Mouse (Mus musculus) retina, postnatal 7 days (tissue): Measurements from ENCODE around the gene Ifnk.

Experiments used
- DNase-seq: peaks from one replicate; pipeline ENCODE4 v3.0.0-alpha.2; 2012; ENCODE audit warnings: low read depth, low spot score

Gene Ifnk

DNA sequence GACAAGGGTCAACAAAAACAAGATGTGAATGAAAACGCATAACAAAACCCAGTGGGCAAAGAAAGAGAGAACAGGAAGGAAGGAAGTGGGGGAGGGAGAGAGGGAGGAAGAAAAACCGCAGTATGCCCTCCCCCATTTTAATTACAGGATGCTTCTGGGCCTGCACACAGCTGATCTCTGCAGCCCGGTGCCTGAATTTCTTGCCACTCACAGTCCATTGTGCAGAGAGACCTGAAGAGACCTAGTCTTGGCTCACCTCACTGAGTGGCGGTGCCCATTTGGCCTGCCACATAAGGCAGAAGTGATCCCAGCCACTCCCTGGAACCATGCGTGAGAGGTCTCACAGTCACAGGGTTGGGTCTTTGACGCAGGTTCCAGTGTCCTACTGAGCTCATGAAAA is 13.8 kb upstream of the Ifnk start:
- no peak for DNase-seq

DNA sequence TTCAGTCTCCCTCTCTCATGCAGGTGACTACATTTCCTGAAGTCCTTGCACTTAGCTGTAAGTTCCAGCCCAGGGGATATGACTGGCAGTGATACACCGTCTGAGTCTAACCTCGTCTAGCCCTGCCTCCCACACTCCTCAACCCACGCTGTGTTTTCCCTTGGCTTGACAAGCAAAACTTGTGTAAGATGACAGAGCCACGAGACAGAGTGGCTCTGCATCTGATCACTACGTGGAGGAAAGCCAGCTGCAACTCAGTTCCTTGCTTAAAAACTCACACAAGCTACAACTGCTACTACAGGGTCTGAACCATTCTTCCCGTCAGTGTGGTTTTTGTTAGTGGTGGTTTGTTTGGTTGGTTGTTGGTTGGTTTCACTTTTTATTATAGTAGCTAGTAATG is 11.5 kb upstream of the Ifnk start:
- no peak for DNase-seq

DNA sequence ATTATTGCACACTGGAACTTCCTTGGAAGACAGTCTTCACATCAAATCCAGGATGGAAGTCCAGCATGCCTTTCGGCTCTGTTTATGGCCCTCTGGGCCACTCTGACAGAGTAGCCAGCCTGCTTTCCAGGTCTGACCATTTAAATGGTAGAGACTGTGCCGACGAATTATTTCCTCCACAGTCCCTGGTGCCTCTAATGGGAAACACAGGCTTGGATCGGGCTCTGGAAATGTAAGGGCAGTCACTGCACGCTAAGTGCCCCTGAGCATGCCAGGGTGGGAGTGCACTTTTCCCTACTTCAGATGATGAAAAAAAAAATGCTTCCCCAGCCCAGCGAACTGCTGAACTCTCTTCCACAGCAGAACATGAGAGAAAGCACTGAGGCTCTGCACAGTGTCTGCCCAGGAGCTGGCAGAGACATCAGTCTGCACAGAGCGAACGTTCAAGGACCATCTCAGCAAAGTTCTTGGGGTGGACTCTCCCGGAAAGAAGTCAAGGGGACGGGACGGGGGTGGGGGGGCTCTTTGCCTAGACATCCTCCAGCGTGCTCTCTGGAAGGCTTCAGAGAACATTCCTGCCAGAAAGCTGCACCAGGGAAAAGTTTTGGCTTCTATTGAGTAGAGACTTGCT is 8.3 kb upstream of the Ifnk start:
- no peak for DNase-seq

DNA sequence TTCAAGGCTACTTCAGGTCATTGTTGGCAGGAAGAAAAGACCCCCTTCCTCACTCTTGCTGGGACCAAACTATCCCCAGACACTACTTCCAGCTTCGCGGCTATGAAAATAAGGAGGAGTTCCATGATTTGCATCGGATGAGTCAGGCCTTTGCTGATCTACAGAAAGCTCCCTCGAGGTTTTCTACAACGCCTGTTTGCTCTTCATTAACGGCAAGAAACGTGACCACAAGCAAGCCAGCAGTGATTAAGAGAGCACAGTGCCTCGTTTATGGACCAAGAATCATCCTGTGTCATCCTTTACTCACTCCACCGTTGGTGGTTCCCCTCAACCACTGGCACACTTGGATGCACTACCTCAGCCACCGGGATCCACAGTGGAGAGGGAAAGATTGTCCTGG is 6.1 kb upstream of the Ifnk start:
- no peak for DNase-seq

DNA sequence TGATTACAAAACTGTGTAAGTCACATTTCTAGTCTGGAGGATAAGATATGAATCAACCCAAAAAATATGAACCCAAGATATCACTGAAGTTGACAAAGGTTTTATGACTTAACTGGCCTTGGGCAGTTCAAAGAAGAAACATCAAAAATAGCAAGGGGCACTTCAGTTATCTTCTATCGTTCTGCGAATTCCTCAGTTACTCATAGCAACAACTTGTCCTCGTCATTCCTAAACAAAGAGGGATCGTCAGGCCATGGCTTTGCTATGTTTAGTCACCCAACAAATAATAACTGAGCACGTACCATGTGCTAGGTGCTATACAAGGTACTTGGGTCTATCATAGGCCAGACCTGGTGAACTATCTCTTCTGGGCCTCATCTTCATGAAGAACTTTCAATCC is 5.3 kb upstream of the Ifnk start:
- DNase-seq: no peak

DNA sequence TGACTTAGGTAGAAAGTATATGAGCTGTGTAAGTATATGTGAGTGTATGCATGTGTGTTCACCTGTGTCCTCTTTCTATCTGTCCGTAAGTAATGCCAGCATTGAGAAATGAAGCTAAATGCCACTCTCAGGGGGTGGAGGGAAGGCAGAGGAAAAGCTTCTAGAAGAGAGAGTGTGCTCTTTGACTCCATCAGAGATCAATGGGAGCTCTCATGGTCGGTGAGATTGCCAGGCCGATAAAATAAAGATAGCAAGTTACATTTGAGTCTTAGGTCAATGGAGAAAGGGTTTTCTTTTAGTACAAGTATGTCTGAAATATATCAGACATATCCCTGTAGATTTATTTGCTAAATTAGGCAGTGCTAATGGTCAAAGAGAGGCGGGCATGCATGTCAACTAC is 3.5 kb upstream of the Ifnk start:
- DNase-seq: no peak

DNA sequence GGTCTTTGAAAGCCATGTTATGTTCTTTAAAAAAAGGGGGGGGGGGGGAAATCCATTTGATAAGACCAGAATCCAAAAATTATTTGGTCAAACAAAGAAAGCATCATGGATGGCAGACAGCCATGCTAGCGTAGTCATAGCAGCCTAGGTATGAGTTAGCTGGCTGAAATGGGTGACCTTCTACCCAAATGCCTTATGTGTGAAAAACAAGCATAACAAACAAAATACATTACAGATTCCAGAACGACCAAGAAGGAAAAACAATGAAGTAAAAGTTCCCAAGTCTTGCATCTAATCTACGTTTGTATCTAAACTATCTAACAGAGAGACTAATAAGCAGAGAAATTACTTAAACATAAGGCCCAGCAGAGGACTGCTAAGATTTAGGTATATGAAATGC is 1.1 kb upstream of the Ifnk start:
- no peak for DNase-seq

DNA sequence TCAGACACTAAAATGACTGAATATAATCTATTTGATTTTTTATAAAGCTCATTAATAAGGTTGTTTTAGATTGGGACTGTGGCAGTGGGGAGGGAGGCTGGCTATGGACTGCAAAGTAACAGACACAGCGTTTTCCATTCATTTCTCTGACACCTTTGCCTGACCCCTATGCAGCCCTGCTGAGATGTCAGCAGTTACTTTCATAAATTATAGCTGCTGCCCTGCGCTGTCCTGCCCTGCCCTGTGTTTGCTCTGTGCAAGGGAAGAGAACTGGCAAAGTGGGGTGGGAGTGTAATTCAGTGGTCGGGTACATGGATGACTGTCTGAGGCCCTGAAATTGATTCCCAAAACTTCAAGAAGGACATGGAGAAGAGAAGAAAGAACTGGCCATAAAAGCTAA is 2.2 kb downstream of the Ifnk start:
- DNase-seq: no peak

DNA sequence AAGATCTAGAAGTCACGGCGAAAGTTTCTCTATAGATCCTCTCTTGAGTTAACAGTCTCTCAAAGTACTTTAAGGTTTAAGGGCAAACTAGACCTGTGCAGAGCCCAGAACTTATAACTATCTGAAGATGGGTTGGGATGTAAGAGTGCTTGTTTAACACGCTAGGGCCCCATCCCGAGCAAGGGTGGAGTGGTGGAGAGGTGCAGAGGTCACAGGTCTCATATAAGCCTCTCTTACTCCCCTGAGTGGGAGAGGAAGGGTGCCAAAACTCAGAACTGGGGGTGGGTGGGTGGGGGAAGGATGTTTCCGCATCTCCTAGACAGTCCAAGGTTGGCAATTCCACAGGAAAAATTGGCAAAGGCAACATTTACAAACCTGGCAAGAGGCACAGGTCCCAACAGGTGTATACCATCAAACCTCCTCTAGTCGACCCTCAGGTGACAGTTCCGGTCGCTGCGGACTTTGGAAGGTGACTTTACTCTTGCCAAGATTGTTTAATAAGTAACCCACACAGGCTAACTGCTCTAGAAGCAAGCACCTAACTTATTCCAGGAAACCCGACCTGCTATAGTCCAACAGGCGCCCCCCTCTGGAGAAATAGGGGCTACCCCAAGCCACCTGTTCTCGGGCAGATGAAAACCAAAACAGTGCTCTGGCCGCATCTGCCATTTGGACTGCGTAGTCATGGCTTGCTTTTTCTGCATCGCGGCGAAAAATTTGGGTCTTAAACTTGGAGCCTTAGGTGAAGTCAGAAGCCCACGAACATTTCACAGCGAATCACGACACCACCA is 3.5 kb downstream of the Ifnk start:
- no peak for DNase-seq

DNA sequence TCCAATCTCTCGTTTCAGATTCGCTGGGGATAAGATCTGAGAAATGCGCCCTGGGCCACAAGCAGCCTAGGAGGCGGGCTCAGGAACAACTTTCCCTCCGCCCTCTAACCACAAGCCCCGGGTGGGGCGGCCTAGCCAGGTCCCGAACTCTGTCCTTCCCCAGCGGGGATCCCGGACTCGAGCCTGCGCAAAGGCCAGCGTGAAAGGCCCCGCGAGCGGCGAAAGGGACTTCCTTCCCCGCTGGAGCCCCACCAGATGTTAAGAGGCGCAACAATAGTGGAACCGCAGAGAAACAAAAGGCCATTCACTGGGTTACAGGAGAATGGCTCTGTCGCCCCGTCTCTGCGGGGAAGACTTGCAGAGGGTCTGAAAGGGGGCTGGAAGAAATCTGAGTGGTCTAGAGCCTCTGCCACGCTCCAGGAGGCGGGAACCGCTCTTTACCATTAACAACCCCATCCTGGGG is 4.3 kb downstream of the Ifnk start:
- no peak for DNase-seq

DNA sequence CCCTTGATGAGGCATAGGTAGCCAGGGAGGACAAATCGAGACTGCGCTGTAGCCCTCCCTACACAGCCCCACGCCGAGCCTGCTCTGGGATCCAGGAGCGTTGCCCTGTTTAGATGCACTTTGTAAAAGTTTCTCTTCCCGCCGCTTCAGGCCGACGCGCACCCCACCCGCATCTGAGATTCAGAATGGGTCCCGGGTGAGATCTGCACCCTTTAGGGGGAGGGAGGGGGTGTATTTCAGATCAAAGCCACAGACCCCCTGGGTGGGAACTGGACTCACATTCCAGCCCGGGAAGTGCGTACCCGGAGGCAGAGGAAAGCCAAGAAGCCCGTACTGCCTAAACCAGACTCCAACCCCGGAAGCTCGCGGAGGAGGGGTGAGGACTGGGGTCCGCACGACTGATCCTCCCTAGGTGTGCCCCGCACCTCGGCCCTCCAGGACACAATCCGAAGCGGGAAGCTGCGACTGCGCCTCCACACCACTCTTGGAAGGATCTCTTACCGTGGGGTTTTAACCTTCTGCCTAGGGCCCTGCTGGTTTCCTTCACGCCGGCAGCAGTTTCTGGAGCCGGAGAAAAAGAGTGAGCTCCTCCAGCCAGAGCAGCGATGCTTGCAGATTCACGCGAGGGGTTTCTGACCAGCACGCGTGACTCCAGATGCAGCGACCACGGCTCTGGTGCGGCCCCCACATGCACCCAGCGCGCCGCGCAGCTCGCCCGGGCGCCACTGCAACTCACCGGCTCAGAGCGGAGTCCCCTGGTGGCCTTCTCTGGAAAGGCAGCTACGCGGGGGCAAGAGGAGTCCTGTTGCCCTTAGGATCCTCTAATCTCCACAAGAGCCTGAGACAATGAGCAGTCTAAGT is 5.1 kb downstream of the Ifnk start, which contains the start of gene Mob3b:
Gene Mob3b (minus strand): TSS at position 734 of the 861 bp plus-strand sequence.
- DNase-seq: peak; percentile 67

DNA sequence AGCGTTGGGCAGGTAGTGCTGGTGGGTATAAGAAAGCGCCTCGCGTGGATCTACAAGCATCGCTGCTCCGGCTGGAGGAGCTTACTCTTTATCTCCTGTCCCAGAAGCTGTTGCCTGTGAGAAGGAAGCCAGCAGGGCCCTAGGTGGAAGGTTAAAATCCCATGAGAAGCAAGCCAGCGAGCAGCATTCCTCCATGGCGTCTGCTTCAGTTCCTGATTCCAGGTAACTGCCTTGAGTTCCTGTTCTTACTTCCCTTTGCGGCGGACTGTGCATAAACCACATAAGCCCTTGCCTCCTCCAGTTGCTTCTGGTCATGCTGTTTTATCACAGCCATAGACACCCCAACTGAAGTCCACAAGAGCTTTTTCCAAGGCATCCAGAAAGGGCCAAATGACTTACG is 6.0 kb downstream of the Ifnk start:
- DNase-seq: no peak

DNA sequence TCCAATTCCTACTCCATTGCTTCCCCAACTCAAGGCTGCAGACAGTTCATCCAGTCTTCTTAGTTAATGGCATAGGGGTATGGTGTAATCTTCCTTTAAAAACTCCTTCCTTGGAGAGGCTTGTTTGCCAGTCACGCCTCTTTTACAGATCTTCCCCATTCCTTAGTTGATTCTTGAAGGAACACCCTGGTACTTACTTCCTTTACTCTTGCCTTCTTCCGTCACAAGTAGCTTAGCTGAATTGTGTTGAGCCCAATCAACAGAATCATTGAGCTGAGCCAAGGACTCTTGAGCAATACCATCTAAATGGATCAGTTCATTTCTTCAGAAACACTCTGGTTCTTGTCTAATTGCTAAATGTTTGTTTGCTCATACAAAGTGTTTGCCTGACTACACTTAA is 13.4 kb downstream of the Ifnk start:
- no peak for DNase-seq

DNA sequence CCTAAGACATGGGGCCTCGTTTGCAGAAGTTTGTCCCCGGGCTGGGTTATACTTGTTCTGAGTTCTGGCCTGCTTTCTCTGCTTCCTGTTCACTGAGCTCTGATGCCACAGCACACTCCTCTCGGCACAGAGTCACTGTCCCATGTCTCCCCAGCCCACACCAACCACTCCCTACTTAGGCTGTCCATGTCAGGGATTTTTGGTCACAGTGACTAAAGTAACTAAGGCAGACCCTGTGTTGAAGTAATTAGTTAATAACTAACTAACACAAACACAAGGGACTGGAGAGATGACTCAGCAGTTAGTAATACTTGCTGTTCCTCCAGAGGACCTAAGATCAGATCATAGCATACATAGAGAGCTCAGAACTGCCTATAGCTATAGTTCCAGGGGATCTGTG is 14.1 kb downstream of the Ifnk start:
- DNase-seq: no peak

DNA sequence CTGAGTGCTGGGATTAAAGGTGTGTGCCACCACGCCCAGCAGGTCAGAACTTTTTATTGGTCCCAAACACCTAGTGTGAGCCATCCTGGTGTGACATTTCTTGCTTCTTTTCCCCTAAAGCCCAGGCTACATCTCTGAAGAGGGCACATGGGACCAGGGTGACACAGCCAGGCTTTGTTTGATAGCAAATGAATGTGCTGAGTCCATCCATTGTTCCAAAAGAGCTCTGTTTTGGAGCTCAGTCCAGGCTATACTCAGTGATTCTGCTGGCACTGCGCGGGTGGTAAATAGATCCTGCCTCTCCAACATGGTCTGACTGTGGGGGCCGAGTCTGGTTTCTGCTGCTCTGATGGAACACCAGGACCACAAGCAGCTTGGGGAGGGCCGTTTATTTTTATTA is 16.0 kb downstream of the Ifnk start:
- no peak for DNase-seq

DNA sequence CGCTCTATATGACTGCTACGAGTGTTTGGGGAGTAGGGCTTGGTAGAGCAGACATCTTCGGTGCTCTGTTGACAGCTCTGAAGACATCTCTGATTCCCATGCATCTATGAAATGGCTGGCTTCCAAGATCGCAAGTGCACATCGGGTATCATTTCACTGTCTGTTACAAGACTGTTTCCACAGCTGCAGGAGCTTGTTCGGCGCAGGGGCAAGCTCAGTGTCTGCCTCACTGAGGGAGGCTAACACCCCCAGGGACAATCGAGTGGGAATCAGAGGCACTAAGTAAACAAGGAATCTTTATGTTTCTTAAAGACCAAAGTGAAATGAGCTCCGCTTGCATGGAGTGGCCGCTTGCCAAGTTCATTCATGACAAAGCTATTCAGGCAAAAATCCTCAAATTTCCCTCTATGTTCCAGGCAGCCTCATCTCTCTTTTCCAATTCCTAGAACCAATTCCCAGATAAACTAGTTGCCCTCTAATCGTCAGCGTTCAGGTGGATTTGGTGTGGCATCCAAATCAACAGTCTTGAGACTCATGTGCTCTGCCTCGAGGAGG is 17.8 kb downstream of the Ifnk start:
- no peak for DNase-seq

DNA sequence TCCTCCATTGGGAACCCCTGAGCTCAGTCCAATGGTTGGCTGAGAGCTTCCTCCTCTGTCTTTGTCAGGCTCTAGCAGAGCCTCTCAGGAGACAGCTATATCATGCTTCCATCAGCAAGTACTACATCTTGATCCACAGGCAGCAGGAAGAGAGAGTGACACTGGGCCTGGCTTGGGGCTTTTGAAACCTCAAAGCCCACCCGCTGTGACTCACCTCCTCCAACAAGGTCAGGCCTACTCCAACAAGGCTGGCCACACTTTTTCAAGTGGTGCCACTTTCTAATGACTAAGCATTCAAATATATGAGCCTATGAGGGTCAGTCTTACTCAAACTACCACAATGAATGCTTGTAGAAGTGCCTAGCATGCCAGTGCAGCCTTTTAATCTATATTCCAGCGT is 20.6 kb downstream of the Ifnk start:
- DNase-seq: no peak

DNA sequence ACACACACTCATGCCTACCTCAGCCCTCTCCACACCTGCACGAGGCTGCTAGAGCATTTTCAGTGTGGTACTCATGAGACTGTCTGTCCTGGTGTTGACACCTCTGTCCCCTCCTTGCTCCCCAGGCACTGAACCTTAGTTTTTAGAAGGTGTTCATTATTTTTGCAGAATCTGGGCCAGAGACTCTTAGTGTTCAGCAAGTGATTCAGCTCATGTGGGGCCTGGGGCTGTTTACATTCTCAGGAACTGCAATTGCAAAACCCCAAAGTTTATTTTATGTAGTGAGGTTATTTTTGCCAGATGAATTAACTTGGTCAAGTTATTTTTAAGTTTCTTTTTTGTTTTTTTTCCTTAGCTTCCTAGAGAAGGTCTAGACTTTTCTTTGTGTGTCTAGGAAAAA is 21.7 kb downstream of the Ifnk start:
- DNase-seq: no peak

DNA sequence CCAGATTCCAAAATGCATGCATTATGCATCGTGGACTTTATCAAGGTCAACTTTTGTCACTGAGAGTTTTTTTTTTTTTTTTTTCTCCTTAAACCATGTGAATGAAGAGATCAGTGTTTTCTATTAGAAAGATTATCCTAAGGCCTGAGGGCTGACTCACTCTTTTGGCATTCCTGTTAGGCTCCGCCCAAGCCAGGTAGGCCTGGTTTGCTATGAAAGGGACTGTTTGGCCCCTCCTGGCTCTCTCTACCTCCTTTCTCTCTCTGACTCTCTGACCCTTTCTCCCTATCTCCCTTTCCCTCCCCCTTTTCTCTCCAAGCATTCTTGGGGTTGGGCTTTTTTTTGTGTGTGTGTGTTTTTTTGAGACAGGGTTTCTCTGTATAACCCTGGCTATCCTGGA is 23.7 kb downstream of the Ifnk start:
- no peak for DNase-seq

DNA sequence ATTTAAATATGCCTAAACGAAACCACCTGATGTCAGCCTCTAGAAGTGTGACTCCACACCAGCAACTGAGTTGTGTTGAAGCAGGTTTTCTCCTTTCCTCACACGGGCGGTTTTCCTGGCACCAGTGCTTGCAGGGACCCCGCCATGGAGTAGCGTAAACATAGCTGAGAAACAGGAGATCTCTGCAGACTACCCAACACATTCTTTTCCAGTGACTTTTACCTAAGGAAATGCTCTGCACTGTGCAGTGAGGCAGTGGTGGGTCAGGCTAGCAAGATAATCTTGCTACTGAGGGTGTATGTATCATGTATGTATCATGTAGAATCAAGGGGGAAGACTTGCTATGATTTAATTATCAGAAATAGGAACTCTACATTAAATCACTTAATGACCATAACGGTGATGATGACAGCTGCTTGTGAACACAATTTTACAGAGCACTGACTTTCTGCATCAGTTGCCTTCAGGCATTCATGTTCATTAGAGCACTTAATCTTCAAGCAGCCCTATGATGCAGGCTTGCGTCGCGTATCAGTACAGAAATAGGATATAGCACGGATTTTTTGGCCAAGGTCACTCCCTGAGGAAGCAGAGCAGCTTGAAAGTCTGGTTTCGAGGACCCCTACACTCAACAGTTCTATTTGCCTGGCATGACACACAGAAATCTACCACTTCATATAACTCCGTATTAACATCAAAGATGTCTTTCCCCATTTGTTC is 26.2 kb downstream of the Ifnk start:
- DNase-seq: no peak

DNA sequence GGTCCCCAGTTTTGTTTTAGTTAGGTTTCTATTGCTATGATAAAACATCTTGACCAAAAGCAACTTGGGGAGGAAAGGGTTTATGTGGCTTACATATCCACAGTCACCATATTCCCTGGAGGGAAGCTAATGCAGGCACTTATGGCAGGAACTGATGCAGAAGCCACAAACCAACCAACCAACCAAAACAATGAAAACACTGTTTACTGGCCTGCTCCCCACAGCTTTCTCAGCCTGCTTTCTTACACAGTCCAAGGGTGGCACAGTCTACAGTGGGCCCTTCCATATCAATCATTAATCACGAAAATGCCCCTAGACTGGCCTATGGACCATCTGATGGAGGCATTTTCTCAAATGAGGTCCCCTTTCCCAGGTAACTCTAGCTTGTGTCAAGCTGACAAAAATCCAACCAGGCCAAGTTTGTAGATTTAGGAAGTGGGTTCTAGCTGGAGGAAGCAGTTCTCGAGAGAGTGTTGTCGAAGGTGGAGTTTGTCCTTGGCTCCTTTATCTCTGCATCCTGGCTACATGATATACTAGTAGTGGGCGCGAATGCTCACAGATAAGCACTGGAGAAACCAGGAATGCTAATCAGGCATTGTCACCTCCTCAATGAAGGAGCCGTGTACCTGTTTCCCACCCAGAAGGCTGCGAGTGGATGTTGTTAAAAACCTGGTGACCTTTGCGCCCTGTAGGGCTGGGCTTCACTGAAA is 35.9 kb downstream of the Ifnk start:
- no peak for DNase-seq
